ENCODE assay signal across 11 mouse cellular contexts in genomic region chr12:80319062-80319461, GRCm38 (mm10). TPM values are rescaled to one million over a fixed set of nuclear protein-coding genes. Genes with fewer than 3 reads are reported as not detected.
DNase-seq lines count a peak whose midpoint lies in the region; ATAC-seq and TF ChIP-seq lines count a peak whose summit lies in the region.
"Had no signal": no experiment of that assay in that cellular context is flagged by ENCODE, and none has a peak within 500 bp of the region (broad histone marks: within the 10 kb centered on the region; RNA-seq: fewer than 3 reads in every experiment).

No protein-coding gene starts in this region.

- ATAC-seq in limb, embryonic 12.5 days (ENCODE audit: insufficient number of reproducible peaks, insufficient read depth, low FRiP score, low TSS enrichment, low read depth), result no peak
- ATAC-seq in heart, embryonic 12.5 days (ENCODE audit: insufficient number of reproducible peaks, low FRiP score), result peak; percentile 73; the same call in 1 of the 2 replicates
- ATAC-seq in forebrain, postnatal 0 days, result no peak
- ATAC-seq in midbrain, embryonic 14.5 days (ENCODE audit: low FRiP score, low TSS enrichment), result no peak

- peaks cover 4% of the 10 kb centered on the region; the same call in 1 of the 2 replicates for H3K9me3 ChIP-seq in limb, embryonic 12.5 days
- H3K9me3 ChIP-seq in limb, embryonic 10.5 days (replicated peaks), result no peaks in the 10 kb centered on the region
- no peaks in the 10 kb centered on the region; the same call in 1 of the 2 replicates for H3K9me3 ChIP-seq in heart, embryonic 12.5 days (replicated peaks)
- no peaks in the 10 kb centered on the region for H3K9me3 ChIP-seq in forebrain, postnatal 0 days (ENCODE audit: low read length)
- H3K9me3 ChIP-seq in midbrain, embryonic 14.5 days (ENCODE audit: control insufficient read depth, low read length), result no peaks in the 10 kb centered on the region
- H3K9me3 ChIP-seq: G1E; hindbrain, embryonic 15.5 days had no signal

- no peak overlapping the region for H3K4me2 ChIP-seq in limb, embryonic 12.5 days
- no peak overlapping the region for H3K4me2 ChIP-seq in heart, embryonic 12.5 days
- no peak overlapping the region for H3K4me2 ChIP-seq in forebrain, postnatal 0 days (ENCODE audit: low read depth)
- H3K4me2 ChIP-seq in midbrain, embryonic 14.5 days (ENCODE audit: low read length), result no peak overlapping the region
- H3K4me2 ChIP-seq: hindbrain, embryonic 15.5 days had no signal

- no peak overlapping the region for H3K4me3 ChIP-seq in limb, embryonic 12.5 days (replicated peaks)
- H3K4me3 ChIP-seq in limb, embryonic 10.5 days, result no peak overlapping the region
- H3K4me3 ChIP-seq in heart, embryonic 12.5 days, result no peak overlapping the region
- H3K4me3 ChIP-seq in forebrain, postnatal 0 days (ENCODE audit: low read depth, low read length), result no peak overlapping the region
- no peak overlapping the region for H3K4me3 ChIP-seq in midbrain, embryonic 14.5 days (replicated peaks; ENCODE audit: low read depth, low read length)
- H3K4me3 ChIP-seq: hindbrain, embryonic 15.5 days had no signal

- WGBS in limb, embryonic 12.5 days, result 87% methylated on average over 2 of the region's 2 CpGs
- WGBS in limb, embryonic 10.5 days, result 95% methylated on average over 2 of the region's 2 CpGs
- WGBS in heart, embryonic 12.5 days, result 55% methylated on average over 2 of the region's 2 CpGs
- WGBS in forebrain, postnatal 0 days, result 87% methylated on average over 2 of the region's 2 CpGs
- 82% methylated on average over 2 of the region's 2 CpGs for WGBS in midbrain, embryonic 14.5 days

- DNase-seq in limb, embryonic 10.5 days (ENCODE audit: low spot score), result no peak
- peak; percentile 38 to 78 for DNase-seq in kidney, postnatal 25 days
- DNase-seq in forebrain, postnatal 0 days, result no peak
- no peak for DNase-seq in neural tube, embryonic 10.5 days (ENCODE audit: extremely low spot score, low spot score)
- DNase-seq in midbrain, embryonic 14.5 days, result no peak
- no peak for DNase-seq in embryo, embryonic 10 days (ENCODE audit: low spot score)
- DNase-seq: right cerebral cortex, postnatal 14 days had no signal

- H3K9ac ChIP-seq in limb, embryonic 12.5 days (replicated peaks), result no peak overlapping the region
- no peak overlapping the region for H3K9ac ChIP-seq in heart, embryonic 12.5 days
- H3K9ac ChIP-seq in forebrain, postnatal 0 days, result no peak overlapping the region
- H3K9ac ChIP-seq in midbrain, embryonic 14.5 days (replicated peaks; ENCODE audit: low read length), result no peak overlapping the region
- H3K9ac ChIP-seq: hindbrain, embryonic 15.5 days had no signal

- H3K4me1 ChIP-seq in limb, embryonic 12.5 days (replicated peaks), result peaks cover 7% of the 10 kb centered on the region
- peaks cover 9% of the 10 kb centered on the region for H3K4me1 ChIP-seq in limb, embryonic 10.5 days
- peaks cover 18% of the 10 kb centered on the region for H3K4me1 ChIP-seq in heart, embryonic 12.5 days (replicated peaks)
- no peaks in the 10 kb centered on the region for H3K4me1 ChIP-seq in forebrain, postnatal 0 days (ENCODE audit: insufficient read depth)
- H3K4me1 ChIP-seq in midbrain, embryonic 14.5 days (ENCODE audit: control insufficient read depth, insufficient read depth, low read length), result 0 out of 2 replicates have a peak, but pooled peaks cover 1% of the 10 kb centered on the region
- H3K4me1 ChIP-seq: hindbrain, embryonic 15.5 days had no signal

- 0 out of 2 replicates have a peak overlapping the region, but pooled peaks have one; percentile 29 for H3K27ac ChIP-seq in limb, embryonic 12.5 days
- H3K27ac ChIP-seq in limb, embryonic 10.5 days, result no peak overlapping the region
- 0 out of 2 replicates have a peak overlapping the region, but pooled peaks have one; percentile 15 for H3K27ac ChIP-seq in heart, embryonic 12.5 days (ENCODE audit: poor library complexity, severe bottlenecking)
- H3K27ac ChIP-seq in forebrain, postnatal 0 days (ENCODE audit: low read depth, low read length), result no peak overlapping the region
- H3K27ac ChIP-seq in midbrain, embryonic 14.5 days (replicated peaks; ENCODE audit: low read depth, low read length), result no peak overlapping the region
- H3K27ac ChIP-seq: hindbrain, embryonic 15.5 days had no signal

- TF ChIP-seq CTCF in forebrain, postnatal 0 days (IDR thresholded peaks at IDR 0.05; ENCODE audit: low read depth), result no peak

- H3K27me3 ChIP-seq in limb, embryonic 12.5 days, result no peaks in the 10 kb centered on the region
- H3K27me3 ChIP-seq in limb, embryonic 10.5 days (ENCODE audit: low read depth, poor library complexity, severe bottlenecking), result no peaks in the 10 kb centered on the region
- H3K27me3 ChIP-seq in heart, embryonic 12.5 days (replicated peaks), result no peaks in the 10 kb centered on the region
- no peaks in the 10 kb centered on the region for H3K27me3 ChIP-seq in forebrain, postnatal 0 days (ENCODE audit: insufficient read depth, low read length)
- H3K27me3 ChIP-seq in midbrain, embryonic 14.5 days (ENCODE audit: control insufficient read depth, insufficient read depth, low read length), result no peaks in the 10 kb centered on the region
- H3K27me3 ChIP-seq: hindbrain, embryonic 15.5 days had no signal

- H3K36me3 ChIP-seq in limb, embryonic 12.5 days, result no peaks in the 10 kb centered on the region
- no peaks in the 10 kb centered on the region for H3K36me3 ChIP-seq in limb, embryonic 10.5 days
- no peaks in the 10 kb centered on the region for H3K36me3 ChIP-seq in heart, embryonic 12.5 days
- H3K36me3 ChIP-seq in forebrain, postnatal 0 days (ENCODE audit: insufficient read depth), result no peaks in the 10 kb centered on the region
- H3K36me3 ChIP-seq in midbrain, embryonic 14.5 days (ENCODE audit: control insufficient read depth, insufficient read depth, low read length), result no peaks in the 10 kb centered on the region
- H3K36me3 ChIP-seq: G1E; hindbrain, embryonic 15.5 days had no signal

RNA-seq across cellular contexts. Expression of gene Actn1, which starts 58.9 kb away (rescaled TPM):
- 42.0 and 45.8 TPM in 2 replicates for polyA plus RNA-seq in limb, embryonic 12.5 days (2016; fragmentation: Nextera tagmentation; extraction: Ambion mirVana)
- polyA plus RNA-seq in limb, embryonic 10.5 days (2016; fragmentation: Nextera tagmentation; extraction: Ambion mirVana), result 48.6 and 49.5 TPM in 2 replicates
- polyA plus RNA-seq in heart, embryonic 12.5 days (2016; fragmentation: Nextera tagmentation; extraction: Ambion mirVana), result 63.6 and 65.0 TPM in 2 replicates
- total RNA-seq in forebrain, postnatal 0 days (2014; rRNA removed), result 15.4 and 19.1 TPM in 2 replicates
- 4.9 and 6.7 TPM in 2 replicates for polyA plus RNA-seq in forebrain, postnatal 0 days (2015; fragmentation: Nextera tagmentation; extraction: Ambion mirVana)
- 6.2 and 7.9 TPM in 2 replicates for polyA plus RNA-seq in midbrain, embryonic 14.5 days (2014; fragmentation: Nextera tagmentation; extraction: Ambion mirVana)

Comparison
In these comparisons a context has a peak if more than half of its experiments do, and no peak if none do; other contexts are left out.
1. H3K27ac ChIP-seq: peak in limb, embryonic 12.5 days (single experiment) and heart, embryonic 12.5 days (single experiment); none in limb, embryonic 10.5 days (single experiment), forebrain, postnatal 0 days (single experiment) and midbrain, embryonic 14.5 days (single experiment).
2. DNase-seq: peak in kidney, postnatal 25 days (2 of 2); none in limb, embryonic 10.5 days (single experiment), forebrain, postnatal 0 days (single experiment), neural tube, embryonic 10.5 days (single experiment), midbrain, embryonic 14.5 days (single experiment) and embryo, embryonic 10 days (single experiment).